Mouse (Mus musculus) fat pad, adult 2 months (tissue): ENCODE data around the gene Slc35e4.
"Not testable (repeated sequence)": the region's sequence is repeated elsewhere in the genome, so short reads cannot be mapped to it uniquely, and the experiment has no call there.

Source experiments
- DNase-seq: peaks from one replicate; pipeline ENCODE4 v3.0.0-alpha.2; 2011; ENCODE audit warnings: low read depth, low spot score; ENCODE audit errors: extremely low read depth

Slc35e4 gene

DNA sequence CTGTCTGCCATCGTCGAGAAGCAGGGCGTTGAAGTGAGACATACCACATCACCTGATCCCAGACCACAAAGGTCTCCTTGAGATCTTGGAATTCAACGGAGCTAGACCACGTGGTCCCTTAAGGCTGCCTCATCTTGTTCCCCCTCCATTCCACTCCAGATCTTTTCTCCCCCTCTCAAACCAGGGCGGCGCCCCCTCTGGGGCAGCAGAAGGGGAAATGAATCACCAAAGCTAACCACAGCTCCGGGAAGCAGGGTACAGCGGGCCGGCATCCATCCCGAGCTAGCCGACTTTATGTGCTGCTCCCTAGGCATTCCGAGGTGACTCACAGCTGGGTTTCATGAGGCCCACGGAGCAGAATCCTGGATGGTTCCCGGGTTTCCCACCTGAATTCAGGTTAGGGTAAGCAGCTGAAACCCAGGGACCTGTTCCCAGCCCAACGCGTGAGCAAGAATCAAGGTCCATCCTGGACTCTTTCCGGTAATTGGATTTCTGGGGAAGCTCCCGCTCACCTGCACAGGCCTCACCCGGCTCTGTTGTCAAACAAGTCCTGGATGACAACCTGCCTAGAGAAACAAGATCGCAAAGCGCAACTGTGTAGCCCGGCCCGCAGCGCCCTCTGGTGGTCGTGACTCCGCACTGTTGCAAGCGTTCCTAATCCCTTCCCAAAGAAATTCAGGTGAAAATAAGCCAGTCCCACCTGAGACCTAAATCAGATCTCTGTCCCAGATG is at the start of gene Slc35e4:
Gene Slc35e4 (minus strand): TSS at position 556 of the 732 bp plus-strand sequence.
- DNase-seq: no peak

DNA sequence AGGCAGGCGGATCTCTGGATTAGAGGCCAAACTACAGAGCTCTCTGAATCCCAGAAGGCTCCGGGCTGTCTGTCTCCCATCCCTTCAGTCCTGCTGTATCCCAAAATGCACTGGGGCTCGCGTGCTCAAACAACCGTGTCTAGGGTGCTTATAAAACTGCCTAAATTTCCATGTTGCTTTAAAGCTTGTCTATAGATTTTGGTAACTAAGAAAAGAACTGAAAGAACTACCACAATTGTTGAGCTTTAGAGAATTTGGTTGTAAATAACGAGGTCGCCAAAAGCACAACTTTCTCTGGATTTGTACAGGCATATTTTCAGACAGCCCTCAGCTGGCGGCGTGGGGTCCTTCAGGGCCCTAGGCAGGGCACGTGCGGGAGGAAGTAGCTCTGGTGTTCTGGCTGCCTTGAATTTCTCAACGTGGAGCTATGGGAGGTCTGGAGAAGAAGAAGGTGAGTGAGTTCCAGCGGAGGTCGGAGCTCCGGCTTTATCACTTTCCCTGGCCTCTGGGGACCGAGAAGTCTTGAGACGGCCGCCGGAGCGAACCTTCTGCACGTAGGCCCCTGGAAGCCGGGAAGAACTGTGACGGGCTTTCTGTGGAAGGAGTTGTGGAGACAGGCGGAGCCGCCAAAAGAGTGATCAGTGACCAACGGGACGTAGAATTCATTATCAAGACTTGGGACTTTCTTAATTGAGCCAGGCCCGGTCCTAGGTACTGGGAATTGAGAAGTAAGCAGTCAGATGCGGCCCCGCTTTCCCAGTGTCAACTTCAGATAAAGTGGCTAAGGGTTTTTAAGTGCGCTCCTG is 49.3 kb upstream of the Slc35e4 start, which contains the start of gene Pes1:
Gene Pes1 (plus strand): TSS at position 366 of the 806 bp plus-strand sequence.
- peak; percentile 36 for DNase-seq

DNA sequence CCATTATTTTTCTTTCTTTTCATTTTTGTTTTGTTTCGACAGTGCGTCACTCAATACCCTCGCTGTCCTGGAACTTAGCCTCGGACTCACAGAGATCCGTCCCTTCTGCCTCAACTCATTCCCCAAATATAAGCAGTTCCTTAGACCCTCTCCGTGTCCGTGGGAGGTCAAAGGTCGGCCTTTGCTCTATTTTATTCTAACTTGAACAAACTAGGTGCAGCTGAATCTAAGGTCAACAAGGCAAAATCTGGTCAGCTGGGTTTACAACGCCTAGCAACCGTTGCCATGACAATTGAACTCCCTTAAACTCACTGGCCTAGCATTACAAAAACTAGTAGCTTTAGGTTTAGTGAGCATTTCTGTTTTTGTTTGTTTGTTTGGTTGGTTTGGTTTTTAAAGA is 48.7 kb upstream of the Slc35e4 start:
- no peak for DNase-seq

GRCm38 (mm10) chr11:3961761-3962160 is 47.3 kb upstream of the Slc35e4 start:
- DNase-seq: no peak

DNA sequence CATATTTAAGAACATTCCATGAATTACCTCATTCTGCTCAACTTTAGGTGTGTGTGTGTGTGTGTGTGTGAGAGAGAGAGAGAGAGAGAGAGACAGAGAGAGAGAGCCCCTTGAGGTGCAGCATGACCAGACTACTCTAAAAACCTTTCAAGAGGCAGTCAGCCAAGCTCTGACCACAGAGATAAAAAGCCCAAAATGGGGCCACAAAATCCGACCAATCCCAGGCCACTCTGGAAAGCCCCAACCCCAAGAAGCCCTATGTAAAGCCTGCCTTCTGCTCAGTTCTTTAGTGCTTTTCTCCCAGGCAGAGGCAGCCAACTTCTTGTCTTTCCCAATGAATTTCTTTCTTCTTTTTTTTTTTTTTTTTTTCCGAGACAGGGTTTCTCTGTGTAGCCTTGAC is 46.4 kb upstream of the Slc35e4 start:
- no peak for DNase-seq

- DNase-seq: not testable (repeated sequence)
These were observed 40.9 kb upstream of the Slc35e4 start for GRCm38 (mm10) chr11:3955371-3955770.

DNA sequence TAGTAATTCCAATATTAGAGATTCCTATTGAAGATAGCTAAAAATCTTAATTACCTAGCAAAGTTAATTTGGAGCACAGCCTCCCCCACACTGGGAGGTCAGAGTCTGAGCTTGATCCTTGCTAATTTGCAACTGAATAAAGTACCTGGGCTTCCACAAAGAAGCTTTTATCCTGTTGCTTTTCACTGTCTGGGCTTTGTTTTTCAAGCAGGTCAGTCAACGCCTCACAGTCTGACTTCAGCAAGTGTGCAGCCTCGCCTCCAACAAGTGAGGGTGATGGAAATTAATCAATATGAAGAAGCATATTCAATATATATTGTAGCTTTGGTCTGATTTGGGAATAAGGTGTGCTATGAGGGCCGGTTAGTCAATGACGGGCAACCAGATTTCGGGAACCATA is 40.4 kb upstream of the Slc35e4 start:
- DNase-seq: not testable (repeated sequence)

DNA sequence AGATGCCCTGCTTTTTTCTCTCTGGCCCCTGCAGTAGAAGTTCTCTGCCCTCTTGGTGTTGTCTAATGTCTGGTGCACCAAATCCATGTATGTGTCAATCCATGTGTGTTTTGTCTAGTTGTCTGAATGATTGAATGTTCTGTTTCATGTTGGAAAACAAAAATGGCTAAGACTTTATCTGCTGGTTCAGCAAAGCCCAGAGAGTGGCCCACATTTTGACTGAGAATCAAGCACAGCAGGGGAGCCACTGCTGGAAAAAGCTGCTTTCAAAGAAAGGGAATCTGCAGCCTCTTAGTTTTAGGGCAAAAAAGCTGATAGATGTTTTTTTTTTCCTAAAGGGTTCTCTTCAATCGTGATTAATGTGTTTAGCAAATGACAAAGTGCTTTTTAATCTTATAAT is 31.9 kb upstream of the Slc35e4 start:
- DNase-seq: no peak

- no peak for DNase-seq
These were observed 26.9 kb upstream of the Slc35e4 start for GRCm38 (mm10) chr11:3941371-3941770.

DNA sequence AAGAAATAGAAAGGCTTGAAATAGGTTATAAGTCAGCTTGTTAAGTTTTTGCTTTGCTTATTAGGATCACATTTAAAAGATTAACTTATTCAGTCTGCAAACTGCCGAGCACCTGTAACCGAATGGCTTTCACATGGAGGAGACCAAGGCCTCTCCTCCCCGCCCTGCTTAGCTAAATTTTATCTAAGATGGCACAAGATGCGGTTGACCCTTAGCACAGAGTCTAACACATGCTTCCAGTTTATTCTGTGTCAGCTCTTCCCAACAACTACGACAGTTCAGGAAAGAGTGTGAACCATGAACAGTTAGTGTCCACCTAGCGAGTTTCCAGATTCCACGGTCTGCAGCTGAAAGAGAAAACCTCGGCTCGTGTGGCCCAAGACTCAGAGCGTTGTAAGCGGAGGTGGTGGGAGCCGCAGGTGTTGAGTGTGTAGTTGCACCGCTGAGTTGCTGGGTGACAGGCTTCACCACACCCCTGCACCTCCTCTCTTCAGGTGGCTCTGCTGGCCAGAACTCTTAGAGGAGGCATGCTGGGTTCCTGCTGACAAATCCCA is 22.9 kb upstream of the Slc35e4 start:
- no peak for DNase-seq

GRCm38 (mm10) chr11:3936318-3936717 is 21.9 kb upstream of the Slc35e4 start:
- DNase-seq: no peak

DNA sequence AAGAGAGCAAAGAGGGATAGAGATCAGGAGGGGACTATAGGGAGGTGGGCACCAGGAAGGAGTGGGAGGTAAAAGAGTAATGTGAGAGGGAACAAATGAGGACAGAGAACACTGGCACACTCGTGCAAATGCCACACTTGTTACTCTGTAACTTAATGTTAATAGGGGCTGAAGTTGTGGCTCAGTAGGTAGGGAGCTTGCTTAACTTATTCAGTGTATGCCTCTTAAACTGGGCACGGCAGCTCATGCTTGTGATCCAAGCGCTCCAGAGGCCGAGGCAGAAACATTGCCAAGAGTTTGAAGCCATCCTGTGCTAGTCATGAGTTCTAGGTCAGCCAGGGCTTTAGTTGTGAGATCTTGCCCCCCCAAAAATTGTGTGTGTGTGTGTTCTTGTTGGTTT is 20.7 kb upstream of the Slc35e4 start:
- DNase-seq: no peak

DNA sequence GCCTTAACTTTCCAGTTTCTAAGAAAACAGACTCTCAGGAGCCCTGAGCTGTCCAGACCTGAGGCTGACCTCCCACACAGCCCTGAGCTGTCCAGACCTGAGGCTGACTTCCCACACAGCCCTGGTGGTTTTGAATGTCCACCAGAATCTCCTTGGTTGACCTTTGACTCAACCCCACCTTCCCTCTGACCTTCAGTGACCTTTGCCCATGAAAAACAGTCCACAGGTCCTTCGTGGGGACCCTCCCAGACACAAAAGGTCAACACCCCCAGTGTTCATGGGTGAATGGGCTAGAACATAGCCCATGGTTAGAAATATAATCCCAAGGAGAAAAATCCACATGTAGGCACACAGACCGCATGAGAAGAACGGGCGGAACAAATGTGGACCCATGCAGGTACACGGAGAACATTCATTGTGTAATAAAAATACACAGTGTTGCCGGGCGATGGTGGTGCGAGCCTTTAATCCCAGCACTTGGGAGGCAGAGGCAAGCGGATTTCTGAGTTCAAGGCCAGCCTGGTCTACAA is 19.4 kb upstream of the Slc35e4 start:
- DNase-seq: no peak

- peak; percentile 79 for DNase-seq
These were observed 17.2 kb upstream of the Slc35e4 start, which contains the start of gene Tcn2 for GRCm38 (mm10) chr11:3931511-3932211. Tcn2 (minus strand) TSS chr11:3932159.

GRCm38 (mm10) chr11:3930931-3931330 is 16.5 kb upstream of the Slc35e4 start:
- no peak for DNase-seq

DNA sequence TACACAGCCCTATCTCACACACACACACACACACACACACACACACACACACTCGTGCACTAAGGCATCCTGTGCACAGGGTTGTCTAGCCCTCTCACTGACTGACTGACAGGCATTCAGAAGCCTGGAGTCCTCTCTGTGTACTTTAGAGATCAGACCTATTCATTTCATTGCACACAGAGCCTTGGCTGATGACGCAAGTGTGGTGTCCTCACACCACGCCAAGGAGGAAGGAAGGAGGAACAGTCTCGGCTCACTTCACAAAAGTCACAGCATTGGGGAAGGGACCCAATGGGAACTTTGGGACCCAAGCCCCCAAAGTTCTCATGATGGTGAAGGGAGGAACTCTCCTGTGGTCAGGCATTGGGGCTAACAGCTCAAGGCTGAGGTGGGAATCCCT is 15.6 kb upstream of the Slc35e4 start:
- no peak for DNase-seq

DNA sequence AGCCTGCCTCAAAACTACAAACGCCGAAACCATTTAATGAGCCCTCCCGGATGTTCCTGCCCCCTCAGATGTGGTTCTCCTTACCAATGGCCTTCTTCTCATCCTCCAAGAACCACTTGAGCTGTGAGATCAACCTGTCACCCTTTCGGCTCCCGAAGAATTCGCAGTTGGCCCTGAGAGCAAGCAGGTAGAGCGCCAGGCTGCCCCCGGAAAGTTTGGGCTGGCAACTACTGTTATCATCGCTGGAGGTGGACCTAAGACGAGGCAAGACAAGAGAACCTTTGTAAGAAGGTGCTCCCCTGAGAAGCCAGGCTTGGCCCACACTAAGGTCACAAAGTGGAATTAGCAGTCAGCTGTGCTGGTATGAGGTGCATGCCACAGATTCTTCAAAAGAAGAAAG is 11.5 kb upstream of the Slc35e4 start:
- DNase-seq: no peak

GRCm38 (mm10) chr11:3922731-3923130 is 8.3 kb upstream of the Slc35e4 start:
- no peak for DNase-seq

DNA sequence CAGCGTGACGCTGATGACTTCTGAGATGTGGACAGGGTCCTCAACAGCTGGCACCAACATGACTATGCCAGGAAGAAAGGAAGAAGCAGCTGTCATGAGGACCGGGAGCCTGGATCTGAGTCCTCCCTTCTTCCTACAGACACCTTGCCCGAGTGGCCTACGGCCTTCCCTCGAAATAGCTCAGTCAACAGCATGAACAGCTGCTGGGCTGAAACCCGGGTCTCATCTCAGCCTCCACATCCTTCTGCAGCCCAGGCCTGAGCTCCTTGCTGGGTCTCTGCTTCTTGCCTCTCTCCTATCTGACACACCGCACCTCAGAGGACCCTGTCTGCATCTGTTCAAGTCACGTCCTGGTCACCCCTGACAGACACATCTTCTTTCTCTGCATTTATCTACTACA is 7.7 kb upstream of the Slc35e4 start:
- no peak for DNase-seq

GRCm38 (mm10) chr11:3921281-3921850 is 6.9 kb upstream of the Slc35e4 start:
- peak; percentile 64 for DNase-seq

DNA sequence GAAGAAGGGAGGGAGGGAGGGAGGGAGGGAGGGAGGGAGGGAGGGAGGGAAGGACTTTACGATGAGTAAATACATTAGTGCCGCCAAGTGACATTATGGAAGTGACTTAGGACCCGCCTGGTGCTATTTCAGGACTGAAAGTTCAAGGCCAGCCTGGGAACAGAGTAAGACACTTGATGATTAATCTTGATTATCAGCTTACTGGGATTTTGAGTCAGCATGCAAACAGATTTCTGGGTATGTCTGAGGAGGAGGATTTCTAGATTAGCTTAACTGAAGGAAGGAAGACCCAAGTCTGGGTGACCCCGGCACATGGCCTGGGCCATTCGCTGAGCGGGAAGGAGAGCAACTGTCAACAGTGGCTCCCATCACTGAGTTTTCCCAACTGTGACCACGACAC is 6.0 kb upstream of the Slc35e4 start:
- no peak for DNase-seq
